Mouse (Mus musculus) hematopoietic stem cell, adult 5-6 weeks (primary cell): ENCODE data around the gene Olfr224. TPM values are rescaled to one million over a fixed set of nuclear protein-coding genes. Genes with fewer than 3 reads are reported as not detected.
A peak's percentile ranks its signal among the peaks of the same experiment; 100 is the strongest.

ENCODE experiments used
- ATAC-seq, 2 experiments: fragments of 125-278 bp in 1 of 2; replicated peaks in 1 of 2; 2 replicates each; pipeline ENCODE4 v1.8.0; 2016 to 2017; ENCODE audit warnings: inconsistent platforms in 2 of 2, mild to moderate bottlenecking in 2 of 2, moderate number of reproducible peaks in 2 of 2, low read depth in 1 of 2, moderate TSS enrichment in 1 of 2; ENCODE audit not compliant: low FRiP score in 2 of 2, poor library complexity in 2 of 2, severe bottlenecking in 2 of 2, insufficient read depth in 1 of 2, low TSS enrichment in 1 of 2
- total RNA-seq: library from RNA; stranded (forward); fragments of 172-1452, 232-1000 nt; gene quantifications from 2 replicates; pipeline ENCODE4 v1.2.3, GENCODE M21; 2017

The Olfr224 gene
- total RNA-seq = not detected in 2 replicates

DNA sequence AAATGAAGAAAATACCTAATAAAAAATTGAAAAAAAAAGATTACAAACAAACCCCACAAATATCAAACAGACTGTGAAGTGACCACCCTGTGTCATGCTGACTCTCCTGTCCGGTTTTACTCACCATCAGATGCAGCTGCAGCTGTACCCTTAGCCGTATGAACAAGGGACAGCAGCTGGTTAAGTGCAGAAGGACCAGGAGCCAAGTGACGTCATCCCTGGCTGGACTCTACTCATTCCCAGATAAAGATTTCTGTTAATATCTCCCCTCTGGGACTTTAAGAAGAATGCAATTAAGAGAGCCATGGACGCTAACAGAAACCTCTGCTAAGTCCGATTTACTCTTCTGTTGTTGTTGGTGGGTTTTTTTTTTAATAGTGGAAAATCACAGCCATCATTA lies at the start of gene Olfr224:
Olfr224 (minus strand) TSS at position 149 of the 400 bp plus-strand sequence.
- no peak for ATAC-seq

DNA sequence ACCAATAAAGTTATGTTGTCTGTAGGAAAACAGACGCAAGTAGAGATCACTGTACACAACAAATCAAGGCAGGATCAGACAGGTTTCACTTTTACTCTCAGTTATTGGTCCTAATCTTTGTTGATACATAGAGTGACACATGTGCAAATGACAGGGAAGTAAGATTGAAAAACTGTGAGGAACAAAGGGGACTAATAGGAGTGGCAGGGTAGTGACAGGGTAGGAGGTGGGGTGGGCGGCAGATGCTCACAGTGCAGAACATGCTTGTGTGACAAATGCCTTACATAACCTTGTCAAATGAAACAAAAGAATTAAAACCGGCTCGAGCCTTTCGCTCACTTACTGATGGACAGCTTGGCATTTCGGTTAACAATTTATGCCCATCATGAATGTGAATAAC lies 48.4 kb upstream of the Olfr224 start:
- ATAC-seq = no peak

- no peak for ATAC-seq
These were observed 48.0 kb upstream of the Olfr224 start for GRCm38 (mm10) chr11:58618369-58618768.

- no peak for ATAC-seq
These were observed 45.6 kb upstream of the Olfr224 start, which contains the start of gene 2210407C18Rik for GRCm38 (mm10) chr11:58615975-58616374. TSS of gene 2210407C18Rik (minus strand) at chr11:58616075.

GRCm38 (mm10) chr11:58614526-58614925 lies 44.2 kb upstream of the Olfr224 start:
- ATAC-seq = no peak

DNA sequence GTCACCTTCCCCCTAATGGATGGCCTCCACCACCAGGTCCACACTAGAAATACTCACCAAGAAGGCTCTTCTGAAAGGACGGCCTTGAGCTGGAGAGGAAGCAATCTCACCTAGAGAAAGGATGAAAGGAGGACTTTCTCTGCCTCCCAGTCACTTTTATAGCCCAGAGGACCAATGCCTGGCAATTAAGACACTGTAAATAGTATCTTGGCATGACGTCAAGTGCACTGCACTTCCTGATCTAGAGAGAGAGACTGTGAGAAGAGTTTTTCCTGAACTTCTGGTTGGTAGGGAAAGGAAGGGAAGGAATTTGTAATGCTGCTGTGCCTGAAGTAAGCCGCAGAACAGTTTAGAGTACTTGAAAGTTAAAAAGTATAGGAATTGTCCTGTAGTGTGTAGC lies 43.0 kb upstream of the Olfr224 start:
- no peak for ATAC-seq

GRCm38 (mm10) chr11:58607030-58607429 lies 36.7 kb upstream of the Olfr224 start:
- no peak for ATAC-seq

DNA sequence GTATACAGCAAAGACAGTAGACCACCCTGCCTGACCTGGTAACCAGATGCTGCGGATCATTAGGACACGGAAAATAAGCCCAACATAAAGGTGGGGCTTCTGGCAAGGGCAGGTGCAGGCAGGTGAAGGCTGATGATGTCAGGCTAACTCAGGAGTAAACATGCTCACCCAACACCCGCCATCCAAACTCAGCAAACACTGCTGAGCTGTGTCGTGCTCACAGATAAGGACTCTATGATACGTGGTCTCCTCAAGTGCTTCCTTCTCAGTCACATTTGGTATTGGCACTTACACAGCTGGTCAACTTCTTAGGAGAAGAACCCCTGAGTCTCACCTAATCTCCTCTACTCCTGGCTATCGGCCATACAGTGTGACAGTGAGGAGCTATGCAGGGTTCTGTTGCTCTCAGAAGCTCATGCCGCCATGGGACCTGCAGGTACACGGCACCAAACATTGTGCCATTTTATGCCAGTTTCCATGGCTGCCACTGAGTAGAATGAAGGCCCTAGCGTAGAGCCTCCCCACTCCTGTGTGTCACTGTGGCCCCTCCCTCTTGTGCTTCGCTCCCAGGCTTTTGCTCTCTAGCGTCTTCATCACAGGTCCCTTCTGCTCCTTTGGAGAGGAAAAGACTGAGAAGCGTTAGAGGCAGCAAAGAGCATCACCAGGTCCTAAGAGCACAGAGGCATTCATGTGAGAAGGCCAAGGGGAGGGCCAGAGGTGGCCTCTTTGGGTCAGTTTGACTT lies 36.0 kb upstream of the Olfr224 start:
- no peak for ATAC-seq

DNA sequence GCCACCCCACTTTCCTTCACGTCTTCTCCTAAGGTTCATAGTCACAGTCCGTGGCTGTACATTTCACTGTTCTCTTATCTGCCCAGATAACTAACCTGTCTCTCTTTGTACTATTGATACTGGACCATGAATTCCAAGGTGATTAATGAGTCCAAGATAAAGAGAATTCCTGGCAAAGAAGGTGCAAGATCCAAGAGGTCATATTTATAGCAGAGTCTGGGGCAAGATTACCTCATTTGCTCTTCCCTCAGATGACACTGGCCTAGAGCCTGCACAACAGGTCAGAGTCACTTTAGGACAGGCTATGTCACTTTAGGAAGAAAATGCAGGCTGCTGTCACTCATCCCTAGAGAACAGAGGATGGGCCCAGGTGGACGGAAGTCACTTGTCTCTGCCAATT lies 34.9 kb upstream of the Olfr224 start:
- ATAC-seq = no peak

DNA sequence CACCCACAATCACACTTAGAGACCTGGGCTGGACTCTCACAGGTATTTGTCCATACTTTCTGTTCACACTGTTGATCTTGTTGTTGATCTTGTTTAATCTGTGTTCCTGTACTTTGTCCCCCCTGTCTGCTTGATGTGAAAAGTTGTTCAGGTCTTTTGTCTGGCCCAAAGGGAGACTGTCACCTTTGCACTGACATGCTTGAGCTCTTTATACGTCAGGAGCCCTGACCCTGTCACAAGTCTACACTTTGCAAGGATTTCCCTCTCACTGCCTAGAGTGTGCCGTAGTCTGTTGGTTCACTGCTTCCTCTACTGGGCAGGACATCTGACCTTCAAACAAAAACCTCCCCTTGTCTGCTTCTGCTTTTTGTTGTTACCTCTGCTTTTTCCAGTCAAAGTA lies 34.3 kb upstream of the Olfr224 start:
- ATAC-seq = no peak

DNA sequence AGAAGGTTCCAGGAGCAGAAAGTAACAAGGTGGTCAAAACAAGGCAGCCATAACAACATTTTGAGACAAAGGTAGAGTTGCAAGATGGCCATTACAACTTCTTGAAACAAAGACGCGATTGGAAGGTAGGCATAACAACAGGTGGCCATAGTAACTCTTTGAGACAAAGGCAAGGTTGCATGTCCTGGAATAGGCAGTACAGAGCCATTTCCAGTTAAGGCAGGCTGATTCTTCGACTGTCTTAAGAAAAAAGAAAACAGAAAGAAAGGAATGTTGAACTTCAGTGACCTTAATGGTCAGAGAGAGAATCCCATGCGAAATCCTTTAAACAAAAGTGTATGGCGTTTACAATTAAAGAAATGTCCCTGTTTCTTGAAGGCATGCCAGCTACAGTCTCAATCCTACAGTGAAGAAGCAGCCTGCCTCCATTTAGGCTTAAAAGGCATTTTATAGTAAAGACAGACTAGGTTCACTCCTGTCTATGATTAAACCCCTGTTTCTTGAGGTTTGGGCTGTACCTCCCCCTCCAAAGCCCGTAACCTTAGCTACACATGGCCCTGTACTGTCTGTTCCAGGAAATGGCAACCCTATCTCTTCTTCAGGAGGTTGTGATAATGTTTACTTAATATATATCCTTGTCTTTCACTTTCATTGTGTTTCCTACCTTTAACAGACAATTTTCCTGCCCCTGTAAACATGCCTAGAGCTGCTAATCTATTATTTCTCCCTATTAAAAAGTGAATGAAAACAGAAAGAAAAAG lies 32.6 kb upstream of the Olfr224 start:
- no peak for ATAC-seq

DNA sequence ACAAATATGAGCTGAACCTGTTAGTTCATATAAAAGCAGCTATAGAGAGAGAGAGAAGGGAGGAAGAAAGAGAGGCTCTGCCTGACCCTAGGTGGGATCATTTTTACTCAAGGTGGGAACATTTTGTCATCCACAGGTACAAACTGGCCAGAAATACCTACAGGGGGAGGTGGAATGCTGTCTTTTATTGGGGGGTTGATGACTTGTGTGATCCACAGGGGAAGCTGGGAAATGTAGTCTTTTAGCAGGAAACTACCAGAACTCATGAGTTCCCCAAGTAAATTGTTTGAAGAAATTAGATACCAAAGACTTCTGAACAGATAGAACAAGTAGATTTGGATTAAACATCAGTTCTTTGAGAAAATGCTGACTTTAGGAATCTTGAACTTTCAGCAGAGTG lies 31.7 kb upstream of the Olfr224 start:
- ATAC-seq = no peak

DNA sequence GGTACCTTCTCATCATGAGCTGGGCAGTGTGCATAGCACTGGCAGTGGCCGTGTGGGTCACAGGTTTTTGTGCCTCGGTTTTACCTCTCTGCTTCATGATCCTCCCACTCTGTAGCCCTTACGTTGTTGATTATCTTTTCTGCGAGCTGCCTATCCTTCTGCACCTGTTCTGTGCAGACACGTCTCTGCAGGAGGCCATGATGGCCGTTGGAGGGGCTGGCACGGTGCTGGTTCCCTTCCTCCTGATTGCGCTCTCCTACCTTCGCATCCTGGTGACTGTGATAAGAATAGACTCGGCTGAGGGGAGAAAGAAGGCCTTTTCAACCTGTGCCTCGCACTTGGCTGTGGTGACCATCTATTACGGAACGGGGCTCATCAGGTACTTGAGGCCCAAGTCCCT lies 27.5 kb upstream of the Olfr224 start:
- ATAC-seq = no peak

DNA sequence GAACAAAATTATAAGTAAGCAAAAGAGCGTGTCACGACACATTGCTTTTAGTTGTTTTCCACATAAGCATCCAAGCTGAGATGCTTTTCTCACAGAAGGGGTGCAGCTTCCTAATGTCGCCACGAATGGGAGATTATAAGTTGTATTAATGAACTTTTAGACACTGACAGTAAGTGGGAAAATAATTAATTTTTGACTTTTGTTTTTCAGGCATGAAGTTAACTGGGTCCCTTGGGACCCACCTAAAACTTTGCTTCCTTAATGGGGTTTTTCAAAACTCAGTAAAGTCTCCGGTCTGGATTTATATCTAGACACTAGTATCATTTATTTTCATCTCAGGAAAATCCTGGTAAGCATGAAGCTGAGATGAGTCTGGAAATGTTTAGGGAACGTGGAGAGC lies 24.5 kb upstream of the Olfr224 start, which contains the start of gene Olfr324:
Olfr324 (plus strand) TSS at position 301 of the 400 bp plus-strand sequence.
- ATAC-seq = no peak

GRCm38 (mm10) chr11:58588620-58589250 lies 18.4 kb upstream of the Olfr224 start:
- ATAC-seq = no peak

DNA sequence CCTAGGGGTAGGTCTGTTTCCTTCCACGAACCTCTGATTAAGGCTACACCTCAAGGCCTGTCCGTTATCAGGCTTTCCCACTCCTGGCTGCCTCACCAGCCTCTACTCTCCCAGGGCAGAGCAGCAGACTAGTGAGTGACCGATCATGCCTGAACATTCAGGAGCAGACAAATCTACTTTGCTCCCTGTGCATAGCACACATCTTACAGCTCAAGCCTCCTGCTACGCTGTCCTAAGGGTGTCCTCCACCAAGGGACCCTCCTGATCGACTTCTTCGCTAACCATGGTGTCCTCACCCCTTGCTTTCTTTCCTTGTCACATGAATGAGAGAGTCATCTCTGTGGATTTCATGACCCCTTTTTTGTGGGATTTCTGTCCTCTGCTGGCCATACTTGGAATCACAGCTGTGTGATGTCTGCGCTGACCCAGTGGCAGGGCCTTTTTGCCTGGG lies 17.6 kb upstream of the Olfr224 start:
- peak; percentile 37 to 39; a peak in 2 of 4 replicates for ATAC-seq

DNA sequence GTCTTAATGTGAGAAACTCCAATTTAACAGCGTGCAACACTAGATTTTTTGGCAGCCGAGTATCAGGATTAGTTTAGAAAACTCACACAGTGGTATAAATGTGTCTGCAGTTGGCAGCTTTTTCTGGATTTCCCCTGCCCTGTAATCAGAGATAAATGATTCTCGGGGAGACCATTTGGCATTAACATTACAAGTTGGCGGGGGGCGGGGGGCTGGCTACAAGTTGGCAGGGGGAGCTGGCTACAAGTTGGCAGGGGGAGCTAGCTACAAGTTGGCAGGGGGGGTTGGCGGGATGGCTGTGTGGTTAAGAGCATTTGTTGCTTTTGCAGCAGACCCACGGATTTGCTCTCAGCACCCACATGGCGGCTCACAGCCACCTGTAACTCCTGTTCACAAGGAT lies 8.3 kb upstream of the Olfr224 start:
- no peak for ATAC-seq

GRCm38 (mm10) chr11:58577430-58577829 lies 7.1 kb upstream of the Olfr224 start, which contains the start of gene Olfr325:
TSS of gene Olfr325 (plus strand) at chr11:58577730.
- no peak for ATAC-seq
